Mouse (Mus musculus) cerebellum, adult 2 months (tissue): ENCODE measurements around the gene Nanp. TPM values are rescaled to one million over a fixed set of nuclear protein-coding genes. Genes with fewer than 3 reads are reported as not detected.

ENCODE experiments used
- DNase-seq, 2 experiments: peaks; one replicate each; pipeline ENCODE4 v3.0.0; 2021
- H3K27ac ChIP-seq: fragments of 200-500 bp; 2 replicates; pipeline ENCODE4 v1.5.1; 2012; ENCODE audit warnings: low read length, control low read depth, inconsistent platforms; ENCODE audit not compliant: insufficient read depth
- H3K27me3 ChIP-seq: fragments of 200-500 bp; 2 replicates; pipeline ENCODE4 v1.6.1; 2012; ENCODE audit warnings: inconsistent platforms, mild to moderate bottlenecking, low read length, moderate library complexity; ENCODE audit not compliant: control insufficient read depth, insufficient read depth
- H3K4me1 ChIP-seq: fragments of 200-500 bp; 2 replicates; pipeline ENCODE4 v1.6.1; 2011; ENCODE audit warnings: low read length; ENCODE audit not compliant: control insufficient read depth, insufficient read depth
- H3K4me3 ChIP-seq: fragments of 200-500 bp; replicated peaks from 2 replicates; pipeline ENCODE3; 2011; ENCODE audit warnings: mild to moderate bottlenecking, low read depth, low read length, control low read depth; ENCODE audit not compliant: insufficient read depth
- CTCF ChIP-seq: fragments of 200-500 bp; IDR thresholded peaks from 2 replicates; pipeline ENCODE4 v1.5.1; 2011; ENCODE audit warnings: low read depth, mild to moderate bottlenecking, control low read depth, low read length, moderate library complexity, borderline replicate concordance; ENCODE audit not compliant: insufficient read depth
- POLR2A ChIP-seq: fragments of 200-500 bp; IDR thresholded peaks from 2 replicates; pipeline ENCODE4 v1.6.1; 2011; ENCODE audit warnings: low read length, control low read depth, borderline replicate concordance; ENCODE audit not compliant: insufficient read depth
- WGBS: fragments of 180-500 bp; shearing (Covaris S2); methylation state at CpG from one replicate; pipeline ENCODE4 v1.1.7; 2018; 5-methylcytosine and 5-hydroxymethylcytosine counted together
- polyA plus RNA-seq: library from polyadenylated mRNA; depleted of rRNA; stranded (reverse); fragments of >200 nt; gene quantifications from 2 replicates; pipeline ENCODE4 v1.2.3, GENCODE M21; 2012; rRNA removed

Gene Nanp
- polyA plus RNA-seq, 1 experiment = 16.9 TPM

- Histone ChIP-seq H3K4me1 (no peaks in the 10 kb centered on the region), H3K27me3 (no peaks in the 10 kb centered on the region), H3K27ac (no peak overlapping the region), H3K4me3 (no peak overlapping the region)
- 83% methylated on average over 4 of the region's 4 CpGs for WGBS
- no peak for TF ChIP-seq CTCF
- TF ChIP-seq POLR2A = no peak
- DNase-seq = no peak
Measured at GRCm38 (mm10) chr2:150991050-150991449, 48.1 kb downstream of the Nanp start.

GRCm38 (mm10) chr2:150990506-150990905 is 48.7 kb downstream of the Nanp start:
- Histone ChIP-seq H3K27me3 (no peaks in the 10 kb centered on the region), H3K4me1 (no peaks in the 10 kb centered on the region), H3K27ac (no peak overlapping the region), H3K4me3 (no peak overlapping the region)
- WGBS = 54% methylated on average over 2 of the region's 2 CpGs
- DNase-seq = no peak
- TF ChIP-seq CTCF = no peak
- TF ChIP-seq POLR2A = no peak

GRCm38 (mm10) chr2:150985359-150985758 is 53.8 kb downstream of the Nanp start:
- TF ChIP-seq POLR2A = no peak
- TF ChIP-seq CTCF = no peak
- no peak overlapping the region for H3K4me3 ChIP-seq
- no peaks in the 10 kb centered on the region for H3K27me3 ChIP-seq
- no peak for DNase-seq
- no peaks in the 10 kb centered on the region for H3K4me1 ChIP-seq
- 96% methylated on average over 2 of the region's 2 CpGs for WGBS
- H3K27ac ChIP-seq = no peak overlapping the region

- Histone ChIP-seq H3K4me1 (no peaks in the 10 kb centered on the region), H3K27me3 (no peaks in the 10 kb centered on the region), H3K27ac (no peak overlapping the region), H3K4me3 (no peak overlapping the region)
- no peak for DNase-seq
- no peak for TF ChIP-seq CTCF
- TF ChIP-seq POLR2A = no peak
Measured at GRCm38 (mm10) chr2:150982051-150982450, 57.1 kb downstream of the Nanp start.

GRCm38 (mm10) chr2:150981524-150981923 is 57.7 kb downstream of the Nanp start:
- 83% methylated on average over 7 of the region's 7 CpGs for WGBS
- no peak overlapping the region for H3K27ac ChIP-seq
- no peak for TF ChIP-seq POLR2A
- TF ChIP-seq CTCF = no peak

GRCm38 (mm10) chr2:150979861-150980620 is 59.2 kb downstream of the Nanp start:
- TF ChIP-seq POLR2A (no peak), CTCF (no peak)
- no peak overlapping the region for H3K4me3 ChIP-seq
- no peaks in the 10 kb centered on the region for H3K27me3 ChIP-seq
- no peak overlapping the region for H3K27ac ChIP-seq
- WGBS = 76% methylated on average over 14 of the region's 14 CpGs
- H3K4me1 ChIP-seq = no peaks in the 10 kb centered on the region
- DNase-seq = no peak

More at GRCm38 (mm10) chr2:150981524-150981923, 57.7 kb downstream of the Nanp start:
- Histone ChIP-seq H3K27me3 (no peaks in the 10 kb centered on the region), H3K4me1 (no peaks in the 10 kb centered on the region), H3K4me3 (no peak overlapping the region)
- no peak for DNase-seq

Other genes starting within 250 kb of the Nanp start
- 259 and 263 TPM in 2 replicates for gene Abhd12, start 134.7 kb downstream of the Nanp start, polyA plus RNA-seq
- 1.3 TPM in 2 replicates for gene Gins1, start 134.0 kb downstream of the Nanp start, polyA plus RNA-seq
- 4.7 and 5.9 TPM in 2 replicates for gene Ninl, start within 50 bp of the Nanp start, polyA plus RNA-seq
- not detected in 2 replicates for gene Gm14151, start 53.0 kb upstream of the Nanp start, polyA plus RNA-seq
- not detected in 2 replicates for gene Gm14147, start 58.8 kb upstream of the Nanp start, polyA plus RNA-seq